Mouse (Mus musculus) embryo, embryonic 10 days (tissue): Measurements from ENCODE around the gene Cacng3.

Experiments
- DNase-seq: peaks from one replicate; pipeline ENCODE4 v3.0.0-alpha.2; 2015; ENCODE audit warnings: low spot score

Gene Cacng3

GRCm38 (mm10) chr7:122718540-122718939 lies 48.2 kb downstream of the Cacng3 start:
- DNase-seq, result no peak

- DNase-seq, result no peak
Observed at GRCm38 (mm10) chr7:122723358-122723876, 53.1 kb downstream of the Cacng3 start.

GRCm38 (mm10) chr7:122726376-122726775 lies 56.1 kb downstream of the Cacng3 start:
- no peak for DNase-seq

- DNase-seq, result no peak
Observed at GRCm38 (mm10) chr7:122728186-122728585, 57.9 kb downstream of the Cacng3 start.

GRCm38 (mm10) chr7:122728846-122729245 lies 58.6 kb downstream of the Cacng3 start:
- no peak for DNase-seq

GRCm38 (mm10) chr7:122735323-122735722 lies 65.0 kb downstream of the Cacng3 start:
- no peak for DNase-seq

- no peak for DNase-seq
Observed at GRCm38 (mm10) chr7:122738541-122738940, 68.2 kb downstream of the Cacng3 start.

- DNase-seq, result no peak
Observed at GRCm38 (mm10) chr7:122740663-122741062, 70.4 kb downstream of the Cacng3 start.

GRCm38 (mm10) chr7:122755920-122756603 lies 85.8 kb downstream of the Cacng3 start:
- no peak for DNase-seq

- no peak for DNase-seq
Observed at GRCm38 (mm10) chr7:122758645-122759044, 88.4 kb downstream of the Cacng3 start.

- no peak for DNase-seq
Observed at GRCm38 (mm10) chr7:122764506-122764905, 94.2 kb downstream of the Cacng3 start.

GRCm38 (mm10) chr7:122768292-122769020 lies 98.2 kb downstream of the Cacng3 start:
- DNase-seq, result peak; percentile 10

GRCm38 (mm10) chr7:122779601-122780000 lies 109.3 kb downstream of the Cacng3 start:
- DNase-seq, result no peak

GRCm38 (mm10) chr7:122789929-122790328 lies 119.6 kb downstream of the Cacng3 start:
- DNase-seq, result no peak

GRCm38 (mm10) chr7:122793655-122794346 lies 123.5 kb downstream of the Cacng3 start:
- DNase-seq, result no peak

- no peak for DNase-seq
Observed at GRCm38 (mm10) chr7:122795140-122795539, 124.8 kb downstream of the Cacng3 start.

- no peak for DNase-seq
Observed at GRCm38 (mm10) chr7:122800821-122801220, 130.5 kb downstream of the Cacng3 start.

GRCm38 (mm10) chr7:122803839-122804496 lies 133.7 kb downstream of the Cacng3 start:
- DNase-seq, result no peak

GRCm38 (mm10) chr7:122806531-122806930 lies 136.2 kb downstream of the Cacng3 start:
- DNase-seq, result no peak

- DNase-seq, result no peak
Observed at GRCm38 (mm10) chr7:122813724-122814123, 143.4 kb downstream of the Cacng3 start.

GRCm38 (mm10) chr7:122817565-122817964 lies 147.3 kb downstream of the Cacng3 start:
- DNase-seq, result no peak
